Mouse (Mus musculus) right cerebral cortex, postnatal 25 days (tissue): ENCODE results near the gene Chac1.

ENCODE experiments used
- DNase-seq: peaks from one replicate; pipeline ENCODE4 v3.0.0; 2022

Chac1 gene

GRCm38 (mm10) chr2:119328546-119328945 is 22.5 kb upstream of the Chac1 start:
- no peak for DNase-seq

- no peak for DNase-seq
These were observed 21.8 kb upstream of the Chac1 start for GRCm38 (mm10) chr2:119329123-119329817.

GRCm38 (mm10) chr2:119330795-119331194 is 20.2 kb upstream of the Chac1 start:
- no peak for DNase-seq

GRCm38 (mm10) chr2:119332177-119332661 is 18.8 kb upstream of the Chac1 start:
- no peak for DNase-seq

GRCm38 (mm10) chr2:119334135-119334534 is 16.9 kb upstream of the Chac1 start:
- no peak for DNase-seq

DNA sequence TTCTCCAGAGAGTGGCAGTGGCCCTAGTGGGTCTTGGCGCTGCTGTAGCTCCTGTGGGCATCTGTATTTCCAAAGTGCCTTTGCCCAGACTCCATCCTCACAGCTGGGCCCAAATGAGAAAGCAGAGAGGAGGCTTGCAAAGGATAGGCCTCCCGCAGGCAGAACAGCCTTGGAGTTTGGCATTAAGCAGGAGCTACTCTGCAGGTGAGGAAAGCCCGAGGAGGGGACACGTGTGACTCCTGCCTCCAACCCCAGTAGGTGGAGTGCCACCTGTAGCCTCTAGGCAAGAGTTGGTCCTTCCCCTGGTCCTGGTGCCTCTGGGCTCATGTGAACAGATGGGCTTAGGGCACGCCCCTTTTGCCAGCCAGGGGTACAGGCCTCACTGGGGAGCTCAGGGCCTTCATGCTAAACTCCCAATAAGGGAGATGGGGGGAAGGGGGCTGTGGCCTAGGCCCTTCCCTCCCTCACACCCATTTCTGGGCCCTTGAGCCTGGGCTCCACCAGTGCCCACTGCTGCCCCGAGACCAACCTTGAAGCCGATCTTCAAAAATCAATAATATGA is 16.0 kb upstream of the Chac1 start:
- no peak for DNase-seq

DNA sequence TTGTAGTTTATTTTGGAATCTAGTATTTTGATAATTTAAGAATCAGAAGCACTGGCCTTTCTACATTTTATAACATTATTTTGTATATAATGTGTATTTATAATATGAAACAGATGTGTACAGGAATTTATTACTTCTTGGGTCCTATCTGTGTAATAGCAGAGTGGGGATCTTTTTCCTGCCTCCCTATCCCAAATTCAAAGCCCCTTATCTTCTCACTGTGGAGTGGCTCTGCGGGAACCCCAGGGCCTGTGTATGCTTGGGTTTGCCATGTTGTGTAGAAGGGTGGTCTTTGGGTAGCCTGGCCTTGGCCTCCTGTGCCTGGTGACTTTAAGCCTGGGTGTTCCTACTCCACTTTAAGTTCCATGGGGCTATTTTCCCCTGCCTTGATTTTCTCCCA is 15.5 kb upstream of the Chac1 start:
- DNase-seq: no peak

DNA sequence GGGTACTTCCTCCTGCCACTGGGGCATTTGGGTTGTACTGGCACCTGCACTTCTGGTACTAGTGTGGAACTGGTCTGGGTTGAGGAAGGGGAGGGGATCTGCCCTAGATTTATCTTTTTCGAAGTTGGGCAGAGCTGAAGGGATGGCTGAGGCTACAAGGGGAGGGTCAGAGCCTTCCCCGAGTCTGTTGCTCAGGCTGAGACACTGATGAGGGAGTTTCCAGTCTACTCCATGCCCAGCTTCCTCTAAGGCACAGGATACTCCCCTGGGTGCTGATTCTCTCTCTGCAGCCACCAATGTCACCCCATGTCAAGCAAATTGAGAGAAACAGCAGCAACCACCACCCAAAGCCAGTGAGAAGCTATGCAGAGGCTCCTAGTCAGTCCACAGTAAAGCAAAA is 15.0 kb upstream of the Chac1 start:
- no peak for DNase-seq

GRCm38 (mm10) chr2:119336470-119336869 is 14.6 kb upstream of the Chac1 start:
- DNase-seq: no peak

GRCm38 (mm10) chr2:119337425-119338265 is 13.4 kb upstream of the Chac1 start:
- DNase-seq: peak; percentile 81

DNA sequence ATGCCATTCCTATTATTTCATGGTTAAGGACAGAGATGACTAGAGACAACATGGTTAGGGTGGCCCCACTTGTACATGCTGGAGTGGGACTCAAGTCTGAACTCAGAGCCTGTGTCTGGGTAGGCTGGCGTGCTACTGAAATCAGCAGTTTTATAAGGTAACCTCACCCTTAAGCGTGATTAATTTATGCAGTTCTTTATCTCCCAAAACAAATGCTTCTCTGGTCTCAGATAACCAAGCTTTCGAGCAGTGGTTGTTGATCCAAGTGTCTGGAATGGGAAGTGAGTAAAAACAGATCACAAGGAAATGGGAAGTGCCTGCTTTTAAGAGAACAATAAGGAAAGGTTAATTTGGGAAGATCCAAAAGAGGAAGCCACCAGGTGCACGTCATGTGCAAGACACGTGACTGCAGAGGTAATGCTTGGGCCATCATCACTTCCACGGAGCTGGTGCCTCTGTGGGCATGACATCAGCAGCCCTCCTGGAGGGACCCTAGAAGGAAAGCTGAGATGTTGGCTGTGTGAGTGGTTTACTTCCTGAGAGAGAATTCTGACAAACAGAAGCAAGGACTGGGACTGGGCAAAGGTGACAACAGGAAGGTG is 6.4 kb upstream of the Chac1 start:
- no peak for DNase-seq

GRCm38 (mm10) chr2:119353707-119354106 is 2.7 kb downstream of the Chac1 start:
- DNase-seq: no peak

DNA sequence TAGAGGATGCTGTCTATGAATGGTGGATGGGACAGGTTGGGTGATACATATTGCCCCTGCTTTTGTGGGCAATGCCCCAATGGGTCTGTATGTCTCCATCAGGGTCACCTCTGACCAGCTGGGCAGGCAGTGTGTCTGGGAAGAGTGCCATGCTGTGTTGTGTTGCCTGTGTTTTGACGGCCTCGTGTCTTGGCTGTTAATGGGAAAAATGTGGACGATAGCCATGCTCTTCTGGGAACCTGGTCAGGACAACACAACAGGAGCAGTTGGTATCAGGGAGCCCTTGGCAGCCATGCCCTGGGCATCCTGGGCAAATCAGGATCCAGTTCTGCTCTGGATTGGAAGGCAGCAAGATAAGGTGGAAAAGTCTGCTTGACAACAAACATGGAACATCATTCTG is 4.1 kb downstream of the Chac1 start:
- DNase-seq: no peak

DNA sequence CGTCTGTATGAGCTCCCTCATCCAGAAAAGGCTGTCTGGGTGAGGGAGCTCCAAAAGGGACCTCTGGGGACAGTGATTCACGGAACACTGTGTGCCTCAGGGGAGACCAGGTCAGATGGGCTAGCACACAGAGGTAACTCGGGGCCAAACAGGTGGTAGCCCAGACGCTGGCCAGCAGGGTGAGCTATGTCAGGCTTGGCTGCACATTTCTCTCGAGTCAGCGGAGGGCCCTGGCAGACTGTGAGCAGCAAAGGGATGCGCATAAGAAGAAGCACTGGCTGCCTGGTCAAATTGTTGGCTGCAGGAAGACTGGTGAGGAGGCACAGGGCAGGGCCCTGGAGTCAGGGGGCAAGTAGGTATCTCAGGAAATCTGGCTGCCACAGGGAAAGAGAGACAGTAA is 4.6 kb downstream of the Chac1 start:
- DNase-seq: no peak

GRCm38 (mm10) chr2:119356310-119356709 is 5.3 kb downstream of the Chac1 start:
- DNase-seq: no peak

- DNase-seq: no peak
These were observed 5.8 kb downstream of the Chac1 start for GRCm38 (mm10) chr2:119356805-119357204.

DNA sequence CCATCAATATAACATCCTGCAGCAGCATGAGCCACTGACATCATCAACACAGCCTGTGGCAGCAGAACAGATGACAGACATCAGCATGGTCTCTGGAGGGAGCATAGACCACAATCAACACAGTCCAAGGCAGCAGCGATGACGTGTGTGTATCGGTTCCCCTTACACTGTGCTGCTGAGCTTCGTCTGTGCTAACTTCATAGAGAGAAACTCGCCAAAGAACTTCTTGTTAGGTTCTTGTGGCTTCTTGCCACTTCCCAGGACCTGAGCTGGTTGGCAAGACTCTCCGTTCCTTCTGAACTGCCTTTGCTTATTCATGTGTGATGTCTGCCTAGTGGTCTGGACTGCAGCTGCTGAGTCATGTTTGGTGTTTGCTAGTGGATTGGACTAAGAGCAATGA is 7.2 kb downstream of the Chac1 start:
- DNase-seq: no peak

- DNase-seq: no peak
These were observed 8.8 kb downstream of the Chac1 start for GRCm38 (mm10) chr2:119359721-119360291.

GRCm38 (mm10) chr2:119364969-119365368 is 13.9 kb downstream of the Chac1 start:
- DNase-seq: no peak

DNA sequence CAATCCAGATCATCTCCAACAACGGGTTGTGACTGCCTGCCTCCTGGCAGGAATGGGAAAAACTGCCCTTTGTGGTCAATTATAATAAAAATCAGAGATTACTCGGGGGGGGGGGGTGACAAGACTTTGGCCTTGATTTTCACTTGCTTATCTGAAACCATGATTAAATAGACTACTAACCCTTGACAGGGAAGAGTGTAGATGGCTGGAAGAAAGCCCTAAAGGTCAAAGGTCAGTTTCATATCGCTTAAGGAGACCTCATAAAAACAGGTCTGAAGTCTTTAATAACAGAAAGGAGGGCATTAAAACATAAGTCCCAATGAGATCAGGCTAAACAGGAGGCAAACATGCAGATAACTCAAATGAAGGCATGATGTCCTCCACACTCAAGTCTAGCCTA is 16.3 kb downstream of the Chac1 start:
- DNase-seq: no peak

- DNase-seq: no peak
These were observed 19.1 kb downstream of the Chac1 start for GRCm38 (mm10) chr2:119370116-119370515.

- DNase-seq: no peak
These were observed 26.3 kb downstream of the Chac1 start for GRCm38 (mm10) chr2:119377286-119377685.

DNA sequence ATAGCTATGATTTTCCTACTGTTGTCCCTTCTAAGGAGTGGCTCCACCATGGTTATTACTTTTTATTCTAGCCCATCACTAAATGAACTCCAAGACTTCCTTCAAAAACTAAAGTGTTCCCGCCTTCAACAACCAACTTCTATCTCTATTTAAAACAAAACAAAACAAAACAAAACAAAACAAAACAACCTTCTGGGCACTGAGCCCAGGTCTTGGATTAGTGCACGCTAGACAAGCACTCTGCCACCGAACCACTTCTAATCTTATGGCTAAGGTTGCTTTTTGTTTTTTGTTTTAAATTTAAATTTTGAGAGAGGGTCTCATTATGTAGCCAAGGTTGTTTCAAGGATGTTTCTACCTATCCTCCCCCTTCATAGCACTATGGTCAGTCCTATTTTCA is 26.8 kb downstream of the Chac1 start:
- no peak for DNase-seq
